Mouse (Mus musculus) gastrocnemius, postnatal 36 days (tissue): Measurements from ENCODE around the gene Ccna1. TPM values are rescaled to one million over a fixed set of nuclear protein-coding genes. Genes with fewer than 3 reads are reported as not detected.

ENCODE experiments used
- DNase-seq, 2 experiments: peaks; one replicate each; pipeline ENCODE4 v3.0.0; 2022
- intact Hi-C: fragments of 180-260 bp; cut with DNase I; formaldehyde crosslinking; loops from one replicate; pipeline ENCODE4 v1.15.1; 2025
- long read RNA-seq, 2 experiments: library from polyadenylated mRNA; stranded (forward); transcript quantifications; one replicate each; pipeline ENCODE4 v2.0.0; 2021
- total RNA-seq, 2 experiments: library from RNA; stranded (reverse); gene quantifications; 2 replicates each; pipeline ENCODE4 v1.2.3; 2021

The Ccna1 gene
- total RNA-seq, result not detected
- long read RNA-seq, experiment 1, result 0 reads
- long read RNA-seq, experiment 2, result 0 reads

GRCm38 (mm10) chr3:55055038-55055746 is at the start of gene Ccna1:
Gene Ccna1, minus strand, starts transcription at chr3:55055501.
- intact Hi-C loops, result no loop called here
- peak; percentile 21 to 31 for DNase-seq

- intact Hi-C loops, result no loop called here
- DNase-seq, result no peak
Measured at GRCm38 (mm10) chr3:55101092-55101491, 45.8 kb upstream of the Ccna1 start.

- intact Hi-C loops, result no loop called here
- no peak for DNase-seq
Measured at GRCm38 (mm10) chr3:55098990-55099389, 43.7 kb upstream of the Ccna1 start.

- DNase-seq, result no peak
- intact Hi-C loops, result no loop called here
Measured at GRCm38 (mm10) chr3:55098014-55098413, 42.7 kb upstream of the Ccna1 start.

- intact Hi-C loops, result no loop called here
- DNase-seq, result no peak
Measured at GRCm38 (mm10) chr3:55097186-55097585, 41.9 kb upstream of the Ccna1 start.

- intact Hi-C loops, result no loop called here
- no peak for DNase-seq
Measured at GRCm38 (mm10) chr3:55096655-55097005, 41.3 kb upstream of the Ccna1 start.

- DNase-seq, result no peak
- intact Hi-C loops, result no loop called here
Measured at GRCm38 (mm10) chr3:55095968-55096654, 40.8 kb upstream of the Ccna1 start.

GRCm38 (mm10) chr3:55093161-55093560 is 37.9 kb upstream of the Ccna1 start:
- intact Hi-C loops, result no loop called here

GRCm38 (mm10) chr3:55089291-55089690 is 34.0 kb upstream of the Ccna1 start:
- no peak for DNase-seq

More at GRCm38 (mm10) chr3:55093161-55093560, 37.9 kb upstream of the Ccna1 start:
- no peak for DNase-seq

GRCm38 (mm10) chr3:55088843-55089242 is 33.5 kb upstream of the Ccna1 start:
- intact Hi-C loops, result no loop called here

More at GRCm38 (mm10) chr3:55089291-55089690, 34.0 kb upstream of the Ccna1 start:
- intact Hi-C loops, result no loop called here

GRCm38 (mm10) chr3:55088359-55088758 is 33.1 kb upstream of the Ccna1 start:
- no peak for DNase-seq
- intact Hi-C loops, result no loop called here

More at GRCm38 (mm10) chr3:55088843-55089242, 33.5 kb upstream of the Ccna1 start:
- DNase-seq, result no peak

- no peak for DNase-seq
- intact Hi-C loops, result no loop called here
Measured at GRCm38 (mm10) chr3:55087360-55087759, 32.1 kb upstream of the Ccna1 start.

GRCm38 (mm10) chr3:55086948-55087347 is 31.6 kb upstream of the Ccna1 start:
- intact Hi-C loops, result no loop called here
- no peak for DNase-seq

GRCm38 (mm10) chr3:55085716-55086115 is 30.4 kb upstream of the Ccna1 start:
- intact Hi-C loops, result no loop called here
- DNase-seq, result no peak

- intact Hi-C loops, result no loop called here
- DNase-seq, result no peak
Measured at GRCm38 (mm10) chr3:55084781-55085180, 29.5 kb upstream of the Ccna1 start.

GRCm38 (mm10) chr3:55080055-55080454 is 24.8 kb upstream of the Ccna1 start:
- peak; percentile 39 to 64 for DNase-seq
- intact Hi-C loops, result loop anchor here (2.0 kb wide), 2 partner anchors 71 to 275 kb away; no protein-coding TSS in a partner anchor

- DNase-seq, result no peak
- intact Hi-C loops, result loop anchor here (2.0 to 5.0 kb wide), 3 partner anchors 33 to 275 kb away; partner anchors contain the start of gene Spg20
Measured at GRCm38 (mm10) chr3:55079619-55080018, 24.3 kb upstream of the Ccna1 start.

- intact Hi-C loops, result loop anchor here (5.0 kb wide), 1 partner anchor 34 kb away; the partner anchor contains the start of gene Spg20
- no peak for DNase-seq
Measured at GRCm38 (mm10) chr3:55078233-55078632, 22.9 kb upstream of the Ccna1 start.

GRCm38 (mm10) chr3:55075294-55075648 is 20.0 kb upstream of the Ccna1 start:
- DNase-seq, result no peak
- intact Hi-C loops, result loop anchor here (5.0 kb wide), 1 partner anchor 37 kb away; the partner anchor contains the start of gene Spg20

GRCm38 (mm10) chr3:55074576-55075293 is 19.4 kb upstream of the Ccna1 start:
- DNase-seq, result no peak
- intact Hi-C loops, result loop anchor here (5.0 kb wide), 1 partner anchor 38 kb away; the partner anchor contains the start of gene Spg20
